Mouse (Mus musculus) liver, postnatal 0 days (tissue): ENCODE measurements around the gene Ern1. TPM values are rescaled to one million over a fixed set of nuclear protein-coding genes. Genes with fewer than 3 reads are reported as not detected.
A peak's percentile ranks its signal among the peaks of the same experiment; 100 is the strongest.

ENCODE experiments used
- ATAC-seq: fragments of 200-750 bp; cut with Nextera tagmentation; 2 replicates; pipeline ENCODE4 v1.8.0; 2017; ENCODE audit warnings: mild to moderate bottlenecking, moderate library complexity
- DNase-seq: peaks from one replicate; pipeline ENCODE4 v3.0.0-alpha.2; 2016
- H3K27ac ChIP-seq: fragments of 300-500 bp; sonication (generic); 2 replicates; pipeline ENCODE4 v1.5.1; 2014; ENCODE audit warnings: antibody characterized with exemption, moderate library complexity, mild to moderate bottlenecking, low read depth
- H3K27me3 ChIP-seq: fragments of 300-500 bp; sonication (generic); 2 replicates; pipeline ENCODE4 v1.6.1; 2014; ENCODE audit warnings: low read length, control low read depth, mixed read lengths; ENCODE audit not compliant: insufficient read depth
- H3K36me3 ChIP-seq: fragments of 300-500 bp; sonication (generic); replicated peaks from 2 replicates; pipeline ENCODE4 v1.6.1; 2014; ENCODE audit warnings: mild to moderate bottlenecking, control low read depth, low read length, moderate library complexity, mixed read lengths; ENCODE audit not compliant: insufficient read depth
- H3K4me1 ChIP-seq: fragments of 300-500 bp; sonication (generic); 2 replicates; pipeline ENCODE4 v1.6.1; 2014; ENCODE audit warnings: antibody characterized with exemption, mild to moderate bottlenecking, control low read depth; ENCODE audit not compliant: insufficient read depth
- H3K4me2 ChIP-seq: fragments of 300-500 bp; sonication (generic); 2 replicates; pipeline ENCODE4 v1.6.1; 2014; ENCODE audit warnings: low read depth, mild to moderate bottlenecking, low read length, moderate library complexity, mixed read lengths
- H3K4me3 ChIP-seq: fragments of 300-500 bp; sonication (generic); 2 replicates; pipeline ENCODE4 v1.5.1; 2014; ENCODE audit warnings: low read depth, low read length
- H3K9ac ChIP-seq: fragments of 300-500 bp; sonication (generic); replicated peaks from 2 replicates; pipeline ENCODE4 v1.6.1; 2014; ENCODE audit warnings: mild to moderate bottlenecking, moderate library complexity
- H3K9me3 ChIP-seq: fragments of 300-500 bp; sonication (generic); 2 replicates; pipeline ENCODE4 v1.6.1; 2016; ENCODE audit warnings: mild to moderate bottlenecking, control low read depth, low read length, mixed read lengths
- CTCF ChIP-seq: sonication (generic); IDR thresholded peaks from 2 replicates; pipeline ENCODE4 v1.5.1; 2016; ENCODE audit warnings: antibody characterized with exemption, low read depth
- EP300 ChIP-seq: IDR thresholded peaks from 2 replicates; pipeline ENCODE4 v1.6.1; 2016; ENCODE audit warnings: antibody characterized with exemption, low read depth, mild to moderate bottlenecking
- WGBS: fragments of 180-500 bp; shearing (Covaris S2); extraction: QIAGEN DNeasy Blood & Tissue Kit; methylation state at CpG from one replicate; pipeline ENCODE4 v1.1.7; 2014; ENCODE audit not compliant: insufficient replicate concordance; 5-methylcytosine and 5-hydroxymethylcytosine counted together
- polyA plus RNA-seq: library from polyadenylated mRNA; unstranded; fragments of >200 nt; fragmentation: Nextera tagmentation; extraction: Ambion mirVana; gene quantifications from 2 replicates; pipeline ENCODE4 v1.2.1, GENCODE M21; 2015

Gene Ern1
- polyA plus RNA-seq, 1 experiment from 2014 or later, result 2.9 TPM

GRCm38 (mm10) chr11:106480530-106480885 lies 7.1 kb downstream of the Ern1 start:
- peak; percentile 5; the same call in 1 of the 2 replicates for ATAC-seq
- WGBS, result 34% methylated on average over 3 of the region's 3 CpGs

DNA sequence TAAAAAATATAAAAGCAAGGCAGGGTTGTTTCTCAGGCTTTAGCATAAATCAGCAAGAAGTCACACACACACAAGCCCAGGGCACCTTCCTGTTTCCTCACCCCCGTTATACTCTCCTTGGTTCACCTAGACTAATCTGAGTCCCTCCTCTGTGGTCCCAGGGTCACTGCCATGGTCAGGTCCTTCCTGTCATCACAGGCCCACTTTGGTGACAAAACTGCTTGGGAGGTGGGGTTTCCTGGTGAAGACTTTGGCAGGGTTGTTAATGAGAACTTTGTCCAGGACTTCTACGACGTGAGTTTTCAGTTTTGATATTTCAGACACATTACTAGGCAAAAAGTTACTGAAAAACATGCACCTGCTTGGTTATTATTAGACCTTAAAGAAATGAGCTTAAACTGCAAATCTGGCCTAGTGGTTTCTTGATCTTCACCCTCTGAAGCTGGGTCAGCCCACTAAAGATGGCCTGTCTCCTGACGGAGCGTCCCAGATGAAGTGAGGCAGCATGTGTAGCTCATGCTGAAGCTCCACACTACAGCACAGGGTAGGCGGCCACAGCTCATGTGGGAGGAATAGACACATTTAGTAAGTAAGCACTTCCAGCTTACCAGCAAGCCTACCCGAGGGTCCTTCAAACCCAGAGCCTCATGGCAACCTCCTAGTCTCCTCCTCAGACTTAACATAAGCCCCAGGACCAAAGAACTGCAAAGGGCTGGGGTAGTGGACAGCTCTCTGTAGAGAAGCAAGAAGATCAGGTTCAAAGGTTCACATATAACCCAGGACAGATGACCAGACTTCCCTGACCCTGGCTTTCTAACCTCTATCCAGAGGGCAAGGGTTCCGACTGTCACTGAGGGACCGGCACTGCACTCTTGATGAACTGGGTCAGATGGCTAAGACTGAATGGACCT lies 7.8 kb downstream of the Ern1 start:
- H3K27ac ChIP-seq, result peak overlapping the region; percentile 49; the same call in 1 of the 2 replicates
- ATAC-seq (peak; percentile 56), DNase-seq (no peak)
- no peak for TF ChIP-seq CTCF
- no peak for TF ChIP-seq EP300
- no peaks in the 10 kb centered on the region for H3K36me3 ChIP-seq
- no peak overlapping the region for H3K4me3 ChIP-seq
- no peaks in the 10 kb centered on the region for H3K27me3 ChIP-seq
- 0 out of 2 replicates have a peak overlapping the region, but pooled peaks have one; percentile 11 for H3K4me2 ChIP-seq
- peaks cover 21% of the 10 kb centered on the region for H3K4me1 ChIP-seq
- H3K9ac ChIP-seq, result no peak overlapping the region
- WGBS, result 54% methylated on average over 9 of the region's 9 CpGs
- no peaks in the 10 kb centered on the region for H3K9me3 ChIP-seq

More at GRCm38 (mm10) chr11:106480530-106480885, 7.1 kb downstream of the Ern1 start:
- Histone ChIP-seq H3K27ac (peak overlapping the region; percentile 49; the same call in 1 of the 2 replicates), H3K27me3 (no peaks in the 10 kb centered on the region), H3K4me1 (peaks cover 28% of the 10 kb centered on the region), H3K36me3 (no peaks in the 10 kb centered on the region), H3K9ac (no peak overlapping the region), H3K4me3 (no peak overlapping the region), H3K9me3 (no peaks in the 10 kb centered on the region), H3K4me2 (no peak overlapping the region)
- TF ChIP-seq CTCF, result no peak
- no peak for TF ChIP-seq EP300
- DNase-seq, result no peak

- no peak overlapping the region for H3K4me2 ChIP-seq
- no peak overlapping the region for H3K4me3 ChIP-seq
- no peaks in the 10 kb centered on the region for H3K36me3 ChIP-seq
- 61% methylated on average over 1 of the region's 1 CpGs for WGBS
- H3K9ac ChIP-seq, result no peak overlapping the region
- H3K27me3 ChIP-seq, result no peaks in the 10 kb centered on the region
- no peak for TF ChIP-seq CTCF
- TF ChIP-seq EP300, result no peak
- ATAC-seq, result no peak
- H3K4me1 ChIP-seq, result peaks cover 21% of the 10 kb centered on the region
- no peak overlapping the region for H3K27ac ChIP-seq
- H3K9me3 ChIP-seq, result no peaks in the 10 kb centered on the region
- DNase-seq, result no peak
Observed at GRCm38 (mm10) chr11:106478745-106479144, 8.9 kb downstream of the Ern1 start.

- no peak for DNase-seq
- no peak overlapping the region for H3K4me2 ChIP-seq
- no peak overlapping the region for H3K27ac ChIP-seq
- no peaks in the 10 kb centered on the region for H3K9me3 ChIP-seq
- H3K27me3 ChIP-seq, result no peaks in the 10 kb centered on the region
- H3K9ac ChIP-seq, result no peak overlapping the region
- TF ChIP-seq EP300, result no peak
- TF ChIP-seq CTCF, result no peak
- H3K4me1 ChIP-seq, result peaks cover 21% of the 10 kb centered on the region
- H3K4me3 ChIP-seq, result no peak overlapping the region
- no peak for ATAC-seq
- 73% methylated on average over 4 of the region's 4 CpGs for WGBS
- no peaks in the 10 kb centered on the region for H3K36me3 ChIP-seq
Observed at GRCm38 (mm10) chr11:106477505-106478160, 10.0 kb downstream of the Ern1 start.

GRCm38 (mm10) chr11:106475309-106475708 lies 12.3 kb downstream of the Ern1 start:
- Histone ChIP-seq H3K9me3 (no peaks in the 10 kb centered on the region), H3K36me3 (no peaks in the 10 kb centered on the region), H3K4me2 (no peak overlapping the region), H3K27me3 (no peaks in the 10 kb centered on the region), H3K27ac (no peak overlapping the region), H3K4me3 (no peak overlapping the region), H3K4me1 (peaks cover 15% of the 10 kb centered on the region), H3K9ac (no peak overlapping the region)
- no peak for TF ChIP-seq EP300
- no peak for TF ChIP-seq CTCF
- 42% methylated on average over 1 of the region's 1 CpGs for WGBS
- ATAC-seq (no peak), DNase-seq (no peak)

DNA sequence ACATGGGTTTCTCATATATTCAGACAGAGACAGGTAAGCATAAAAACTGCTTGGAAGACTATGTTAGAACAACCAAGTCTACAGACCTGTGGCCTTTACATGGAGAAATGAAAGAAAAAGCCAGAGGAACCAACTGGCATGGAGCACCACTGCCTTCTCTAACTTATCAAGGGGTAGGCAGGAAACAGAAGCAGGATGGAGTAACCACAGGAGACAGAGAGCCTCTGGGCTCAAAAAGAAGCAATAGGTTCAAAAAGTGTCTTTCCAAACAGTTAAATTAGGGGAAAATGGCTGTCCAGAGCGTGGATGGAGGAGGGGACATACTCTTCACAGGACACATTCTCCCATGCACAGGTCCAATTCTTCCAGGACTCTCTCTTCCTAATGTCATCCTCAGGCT lies 16.0 kb downstream of the Ern1 start:
- no peaks in the 10 kb centered on the region for H3K27me3 ChIP-seq
- H3K4me2 ChIP-seq, result no peak overlapping the region
- no peaks in the 10 kb centered on the region for H3K9me3 ChIP-seq
- H3K4me3 ChIP-seq, result no peak overlapping the region
- H3K4me1 ChIP-seq, result peaks cover 20% of the 10 kb centered on the region
- no peak overlapping the region for H3K9ac ChIP-seq
- ATAC-seq, result peak; percentile 25; the same call in 1 of the 2 replicates
- 37% methylated on average over 1 of the region's 1 CpGs for WGBS
- no peak for TF ChIP-seq CTCF
- no peak for DNase-seq
- H3K36me3 ChIP-seq, result no peaks in the 10 kb centered on the region
- no peak overlapping the region for H3K27ac ChIP-seq
